Mouse (Mus musculus) brain, embryonic 14.5 days (tissue): ENCODE measurements around the gene Glb1l.

ENCODE experiments used
- CTCF ChIP-seq: fragments of 200-500 bp; IDR thresholded peaks from 2 replicates; pipeline ENCODE4 v1.5.1; 2012; ENCODE audit warnings: inconsistent platforms, mild to moderate bottlenecking, moderate library complexity, borderline replicate concordance; ENCODE audit not compliant: insufficient read depth, insufficient read length; ENCODE audit errors: extremely low read depth
- POLR2A ChIP-seq: fragments of 200-500 bp; IDR thresholded peaks from 2 replicates; pipeline ENCODE4 v1.6.1; 2012; ENCODE audit warnings: mild to moderate bottlenecking, inconsistent platforms, borderline replicate concordance; ENCODE audit not compliant: poor library complexity, insufficient read depth, insufficient read length, severe bottlenecking; ENCODE audit errors: extremely low read depth

GRCm38 (mm10) chr1:75252308-75252707, 41.7 kb upstream of the Glb1l start:
- TF ChIP-seq CTCF = no peak
- no peak for TF ChIP-seq POLR2A
